Mouse (Mus musculus) lung, adult 2 months (tissue): Measurements from ENCODE around the gene Kmt2d. TPM values are rescaled to one million over a fixed set of nuclear protein-coding genes. Genes with fewer than 3 reads are reported as not detected.

ENCODE experiments used
- DNase-seq: peaks from one replicate; pipeline ENCODE4 v3.0.0; 2022
- H3K4me1 ChIP-seq: fragments of 200-500 bp; 2 replicates; pipeline ENCODE4 v1.6.1; 2011; ENCODE audit warnings: low read length; ENCODE audit not compliant: control insufficient read depth, insufficient read depth
- H3K4me3 ChIP-seq: fragments of 200-500 bp; replicated peaks from 2 replicates; pipeline ENCODE3; 2011; ENCODE audit warnings: low read depth, mild to moderate bottlenecking, control low read depth, low read length; ENCODE audit errors: extremely low read depth
- CTCF ChIP-seq: fragments of 200-500 bp; IDR thresholded peaks from 2 replicates; pipeline ENCODE4 v1.5.1; 2011; ENCODE audit warnings: mild to moderate bottlenecking, low read length, control low read depth; ENCODE audit not compliant: insufficient read depth
- POLR2A ChIP-seq: fragments of 200-500 bp; IDR thresholded peaks from 2 replicates; pipeline ENCODE4 v1.6.1; 2011; ENCODE audit warnings: low read depth, mild to moderate bottlenecking, control low read depth, low read length, borderline replicate concordance; ENCODE audit errors: extremely low read depth
- WGBS: fragments of 180-500 bp; shearing (Covaris S2); methylation state at CpG from one replicate; pipeline ENCODE4 v1.1.7; 2018; 5-methylcytosine and 5-hydroxymethylcytosine counted together
- polyA plus RNA-seq: library from polyadenylated mRNA; depleted of rRNA; stranded (reverse); fragments of >200 nt; gene quantifications from 2 replicates; pipeline ENCODE4 v1.2.3, GENCODE M21; 2012

The Kmt2d gene
- polyA plus RNA-seq, 1 experiment = 36.0 TPM

DNA sequence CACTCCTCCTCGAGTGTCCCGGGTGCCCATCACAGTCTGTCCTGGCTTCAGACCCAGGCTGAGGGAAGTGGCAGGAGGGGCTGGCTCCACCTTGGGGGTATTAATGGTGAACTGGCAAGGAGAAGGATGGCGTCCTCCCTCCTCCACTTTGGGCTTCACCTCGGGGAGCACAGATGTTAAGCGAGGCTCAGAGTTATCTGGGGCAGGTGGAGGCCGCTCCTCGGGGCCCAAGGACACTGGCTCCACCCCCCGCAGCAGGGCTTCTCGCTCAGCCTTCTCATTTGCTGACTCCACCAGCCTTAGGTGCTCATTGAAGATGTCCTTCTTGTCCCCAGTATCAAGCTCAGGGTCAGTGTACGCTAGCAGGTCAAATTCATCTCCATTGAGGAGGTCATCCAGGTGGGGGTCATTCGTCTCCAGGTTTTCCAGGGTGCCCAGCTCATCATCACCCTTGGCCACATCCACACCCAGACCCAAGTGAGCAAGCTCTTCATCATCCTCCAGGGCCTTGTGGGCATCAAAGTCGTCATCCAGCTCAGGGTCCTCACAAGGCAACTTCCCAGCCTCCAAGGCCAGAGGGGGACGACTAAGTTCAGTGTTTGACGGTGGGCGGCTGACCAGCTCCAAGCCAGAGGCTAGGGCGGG, 20.9 kb downstream of the Kmt2d start:
- no peaks in the 10 kb centered on the region for H3K4me1 ChIP-seq
- no peak for TF ChIP-seq CTCF
- DNase-seq = no peak
- H3K4me3 ChIP-seq = no peak overlapping the region
- WGBS = 83% methylated on average over 16 of the region's 16 CpGs

DNA sequence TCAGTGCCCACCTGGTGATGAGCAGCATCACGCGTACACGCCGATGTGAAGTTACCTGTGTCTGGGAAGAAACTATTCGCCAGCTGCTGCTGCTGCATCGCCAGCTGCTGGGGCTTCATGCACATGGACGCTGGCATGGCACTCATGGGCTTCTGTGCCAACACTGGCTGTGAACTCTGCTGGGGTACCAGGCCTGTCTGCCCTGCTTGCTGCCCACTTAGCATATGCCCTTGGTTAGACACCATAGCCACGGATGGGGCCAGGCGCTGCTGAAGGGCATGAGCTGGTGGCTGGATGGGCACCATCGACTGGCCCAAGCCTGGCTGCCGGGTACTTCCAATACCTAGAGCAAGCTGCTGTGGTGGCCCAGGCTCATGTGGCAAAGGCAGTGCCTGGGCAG, 21.8 kb downstream of the Kmt2d start:
- WGBS = 95% methylated on average over 11 of the region's 11 CpGs
- no peak overlapping the region for H3K4me3 ChIP-seq
- TF ChIP-seq CTCF (no peak), POLR2A (no peak)
- H3K4me1 ChIP-seq = no peaks in the 10 kb centered on the region
- DNase-seq = no peak

DNA sequence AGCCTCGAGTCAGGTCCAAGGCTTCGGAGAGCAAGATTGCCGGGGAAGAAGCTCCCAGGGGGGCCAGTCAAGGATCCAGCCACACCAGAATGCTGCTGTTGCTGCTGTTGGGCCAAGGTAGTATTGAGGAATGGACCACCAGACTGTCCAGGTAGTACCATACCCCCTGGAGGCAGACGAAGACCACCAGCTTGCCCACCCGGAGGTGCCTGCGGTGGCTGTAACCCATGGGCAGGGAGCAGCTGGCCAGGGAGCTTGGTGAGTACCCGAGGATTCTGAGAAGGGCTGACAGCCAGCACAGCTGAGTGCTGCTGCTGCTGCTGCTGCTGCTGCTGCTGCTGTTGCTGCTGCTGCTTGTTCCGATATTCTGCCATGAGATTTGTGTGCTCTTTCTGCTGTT, 24.9 kb downstream of the Kmt2d start:
- Histone ChIP-seq H3K4me3 (no peak overlapping the region), H3K4me1 (no peaks in the 10 kb centered on the region)
- 81% methylated on average over 8 of the region's 8 CpGs for WGBS
- TF ChIP-seq CTCF = no peak
- no peak for TF ChIP-seq POLR2A
- DNase-seq = no peak

DNA sequence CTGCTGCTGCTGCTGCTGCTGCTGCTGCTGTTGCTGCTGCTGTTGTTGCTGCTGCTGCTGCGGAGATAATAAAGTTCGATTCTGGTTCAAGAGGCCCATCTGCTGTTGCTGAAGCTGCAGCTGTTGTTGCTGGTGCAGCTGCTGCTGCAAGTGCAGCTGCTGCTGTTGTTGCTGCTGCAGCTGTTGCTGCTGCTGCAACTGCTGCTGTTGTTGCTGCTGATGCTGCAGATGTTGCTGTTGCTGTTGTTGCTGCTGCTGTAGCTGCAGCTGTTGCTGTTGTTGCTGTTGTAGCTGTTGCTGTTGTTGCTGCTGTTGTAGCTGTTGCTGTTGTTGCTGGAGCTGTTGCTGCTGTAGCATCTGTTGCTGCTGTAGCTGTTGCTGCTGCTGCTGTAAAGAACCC, 25.9 kb downstream of the Kmt2d start:
- no peak for TF ChIP-seq CTCF
- no peak for TF ChIP-seq POLR2A
- no peaks in the 10 kb centered on the region for H3K4me1 ChIP-seq
- H3K4me3 ChIP-seq = no peak overlapping the region
- DNase-seq = no peak
- 92% methylated on average over 2 of the region's 2 CpGs for WGBS

DNA sequence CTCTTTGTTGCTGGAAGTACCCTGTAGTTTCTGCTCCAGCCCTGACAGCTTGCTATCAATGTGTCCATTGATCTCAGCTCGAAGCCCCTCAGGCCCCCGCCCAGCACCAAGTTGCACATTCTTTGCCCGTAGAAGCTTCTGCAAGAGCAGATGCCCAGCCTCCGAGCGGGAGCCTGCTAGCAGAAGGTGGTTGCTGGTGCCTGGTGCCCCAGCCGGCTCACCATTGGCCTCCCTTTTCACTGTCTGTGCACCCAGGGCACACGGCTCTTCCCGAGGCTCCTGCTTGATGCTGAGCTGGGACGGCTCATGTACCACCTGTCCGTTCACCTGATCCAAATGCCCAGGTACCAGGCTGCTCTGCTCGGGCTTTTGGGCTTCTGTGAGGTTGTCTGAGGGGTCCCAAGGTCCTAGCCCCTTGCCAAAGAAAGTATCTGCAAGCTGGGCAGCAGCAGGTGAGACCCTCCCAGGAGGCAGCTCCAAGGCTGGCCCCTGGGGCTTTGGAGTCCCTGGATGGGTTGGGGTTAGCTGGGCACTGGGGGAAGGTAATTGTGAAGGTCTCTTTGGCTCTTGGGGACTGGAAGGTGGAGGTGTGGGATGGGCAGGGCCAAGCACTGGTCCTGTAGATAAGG, 27.3 kb downstream of the Kmt2d start:
- 93% methylated on average over 11 of the region's 11 CpGs for WGBS
- H3K4me3 ChIP-seq = no peak overlapping the region
- no peak for TF ChIP-seq POLR2A
- TF ChIP-seq CTCF = no peak
- DNase-seq = no peak
- H3K4me1 ChIP-seq = no peaks in the 10 kb centered on the region

DNA sequence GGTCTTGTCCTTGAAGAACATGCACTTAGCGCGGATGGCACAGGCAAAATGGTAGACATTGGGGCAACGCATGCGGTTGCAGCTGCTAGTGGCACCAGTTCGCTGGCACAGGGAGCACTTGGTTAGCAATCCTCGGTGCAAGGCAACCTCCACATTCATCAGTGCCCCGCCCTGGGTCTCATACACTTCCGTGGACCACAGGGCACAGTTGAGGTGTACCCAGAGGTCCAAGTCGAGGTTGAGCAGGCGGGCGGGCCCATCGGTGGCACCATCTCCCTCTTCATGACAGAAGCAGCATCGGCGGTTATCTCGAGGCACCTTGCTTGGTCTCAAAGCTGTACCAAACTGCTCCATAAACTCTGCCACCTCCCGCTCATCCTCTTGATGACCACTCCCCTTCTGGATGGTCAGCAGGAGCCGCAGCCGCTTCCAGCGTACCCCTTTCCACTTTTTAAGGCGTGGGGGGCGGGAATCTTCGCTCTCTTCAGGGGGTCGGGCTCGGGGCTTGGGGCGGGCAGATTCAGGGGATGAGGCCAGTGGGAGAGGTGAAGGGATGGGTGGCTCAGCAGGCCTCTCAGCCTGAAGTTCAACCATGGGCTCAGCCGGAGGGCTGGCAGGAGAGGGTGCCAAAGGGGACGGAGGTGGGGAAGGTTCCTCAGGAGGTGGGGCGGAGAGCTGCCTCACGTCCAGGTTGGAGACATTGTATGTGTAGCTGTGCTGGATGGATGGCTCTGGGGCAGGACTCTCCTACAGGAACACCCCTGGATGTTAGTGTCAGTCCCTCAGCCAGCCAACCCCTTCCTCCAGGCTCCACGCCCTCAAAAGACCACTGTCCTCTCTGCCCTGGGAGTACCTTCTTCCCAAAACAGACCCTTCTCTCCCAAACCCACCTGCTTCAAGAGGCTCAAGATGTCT, 31.1 kb downstream of the Kmt2d start:
- Histone ChIP-seq H3K4me1 (no peaks in the 10 kb centered on the region), H3K4me3 (no peak overlapping the region)
- 92% methylated on average over 30 of the region's 30 CpGs for WGBS
- DNase-seq = no peak
- TF ChIP-seq CTCF (no peak), POLR2A (no peak)

DNA sequence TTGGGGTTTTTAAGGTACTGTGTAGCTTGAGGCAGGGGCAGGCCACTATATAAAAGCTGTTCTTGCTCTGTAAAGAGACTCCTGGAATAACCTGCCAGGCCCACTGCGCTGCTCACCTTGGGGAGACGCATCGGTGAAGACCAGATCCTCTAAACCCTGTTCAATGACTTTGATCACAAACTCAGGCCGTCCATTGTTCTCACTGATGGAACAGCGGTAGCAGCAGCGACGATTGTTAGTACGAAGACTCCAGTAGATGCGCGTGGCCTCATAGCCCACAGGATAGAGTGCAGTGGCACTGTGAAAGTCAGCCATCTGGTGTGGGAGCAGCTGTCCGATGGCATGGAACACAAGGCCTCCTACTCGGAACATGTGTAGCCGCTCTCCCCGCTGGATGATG, 31.8 kb downstream of the Kmt2d start:
- H3K4me1 ChIP-seq = no peaks in the 10 kb centered on the region
- 97% methylated on average over 14 of the region's 14 CpGs for WGBS
- TF ChIP-seq POLR2A (no peak), CTCF (no peak)
- no peak overlapping the region for H3K4me3 ChIP-seq
- DNase-seq = no peak

DNA sequence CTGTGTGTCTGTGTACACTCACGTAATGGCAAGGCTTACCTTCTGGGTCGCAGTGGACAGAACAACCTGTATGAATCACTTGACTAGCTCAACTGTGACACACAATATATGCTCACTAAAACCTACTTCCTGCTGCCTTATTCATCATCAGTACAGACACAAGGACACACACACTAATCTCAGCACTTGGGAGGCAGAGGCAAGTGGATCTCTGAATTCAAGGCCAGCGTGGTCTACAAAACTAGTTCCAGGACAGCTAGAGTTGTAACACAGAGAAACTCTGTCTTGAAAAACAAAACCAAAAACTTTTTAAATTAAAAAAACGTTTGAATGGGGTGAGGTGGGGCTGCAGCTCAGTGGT, 33.3 kb downstream of the Kmt2d start:
- no peak for DNase-seq
- H3K4me3 ChIP-seq = no peak overlapping the region
- TF ChIP-seq POLR2A (no peak), CTCF (no peak)
- 77% methylated on average over 4 of the region's 4 CpGs for WGBS
- H3K4me1 ChIP-seq = no peaks in the 10 kb centered on the region

DNA sequence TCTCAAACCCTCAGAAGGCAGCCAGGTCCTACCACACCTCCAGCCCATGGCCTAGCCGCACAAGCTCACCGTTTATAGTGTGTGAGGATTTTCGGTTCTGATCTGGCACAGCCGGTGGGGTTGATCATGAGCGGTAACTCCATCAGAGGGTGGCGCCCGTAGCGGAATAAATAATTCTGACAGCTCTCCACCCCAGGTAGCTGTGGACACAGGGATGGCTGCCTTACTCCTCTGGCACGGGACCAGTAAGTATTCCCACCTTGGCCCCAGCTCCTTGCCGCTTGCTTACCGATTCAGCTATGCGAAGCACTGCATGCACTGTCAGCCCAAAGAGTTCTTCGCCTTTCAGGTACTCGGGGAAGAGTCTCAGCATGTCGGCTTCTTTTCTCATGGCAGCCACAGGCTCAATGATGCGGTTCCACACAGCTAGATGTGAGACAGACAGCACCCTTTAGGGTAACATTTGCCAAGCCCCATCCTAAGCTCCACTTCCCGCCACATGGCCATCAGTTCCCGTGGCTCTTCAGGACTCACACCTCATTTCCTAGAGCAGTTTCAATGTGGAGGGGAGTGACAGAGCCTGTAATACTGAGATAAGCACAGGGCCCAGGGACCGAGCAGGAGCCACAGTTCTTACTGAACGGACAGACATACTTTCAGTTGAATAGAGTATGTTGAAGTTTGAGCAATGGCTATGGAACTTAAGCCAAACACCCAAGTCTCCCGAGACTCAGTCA, 33.8 kb downstream of the Kmt2d start:
- no peak for TF ChIP-seq POLR2A
- no peak for TF ChIP-seq CTCF
- no peak for DNase-seq
- Histone ChIP-seq H3K4me3 (no peak overlapping the region), H3K4me1 (no peaks in the 10 kb centered on the region)
- WGBS = 93% methylated on average over 21 of the region's 21 CpGs

DNA sequence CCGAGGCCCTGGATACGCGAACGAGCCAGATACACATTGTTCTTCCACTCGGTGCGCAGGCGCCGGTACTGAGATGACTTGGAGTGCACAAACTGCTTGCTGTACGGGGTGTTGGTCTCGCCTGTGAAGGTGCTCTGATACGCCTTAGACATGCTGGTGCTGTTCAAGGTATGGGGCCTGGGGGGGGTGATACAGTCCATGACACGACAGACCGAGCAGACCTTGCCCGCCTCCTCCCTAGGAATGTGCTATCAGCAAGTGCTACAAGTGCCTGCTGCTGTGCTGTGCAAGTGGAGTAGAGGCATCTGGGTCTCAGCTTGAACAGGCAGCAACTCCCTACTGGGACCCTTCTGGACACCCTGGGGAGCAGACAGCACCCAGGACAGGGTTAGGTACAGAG, 35.7 kb downstream of the Kmt2d start:
- WGBS = 91% methylated on average over 14 of the region's 14 CpGs
- no peak for DNase-seq
- TF ChIP-seq CTCF (no peak), POLR2A (no peak)
- no peak overlapping the region for H3K4me3 ChIP-seq
- H3K4me1 ChIP-seq = no peaks in the 10 kb centered on the region
